Mouse (Mus musculus): Measurements from ENCODE around the gene Tmem219.
"Not testable (repeated sequence)": the region's sequence is repeated elsewhere in the genome, so short reads cannot be mapped to it uniquely, and the experiment has no call there.

Tmem219 gene

DNA sequence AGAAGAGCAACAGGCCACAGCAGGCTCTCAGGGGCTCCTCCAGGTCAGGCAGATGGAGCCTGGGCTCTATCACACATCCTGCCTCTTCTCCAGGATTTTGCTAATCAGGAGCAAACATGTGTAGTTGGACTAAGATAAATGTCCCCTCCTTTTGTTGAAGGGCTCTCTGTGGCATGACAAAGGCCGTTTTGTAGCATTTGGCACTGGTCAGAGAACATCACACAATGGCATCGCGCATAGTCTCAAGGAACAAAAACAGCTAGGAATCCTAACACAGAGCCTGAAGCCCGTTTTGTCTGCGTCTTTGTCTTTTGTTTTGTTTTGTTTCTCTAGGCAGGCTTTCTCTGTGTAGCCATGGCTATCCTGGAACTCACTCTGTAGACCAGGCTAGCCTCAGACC lies 1.3 kb upstream of the Tmem219 start:
- no peak for DNase-seq (ENCODE audit: low read depth, low spot score)

DNA sequence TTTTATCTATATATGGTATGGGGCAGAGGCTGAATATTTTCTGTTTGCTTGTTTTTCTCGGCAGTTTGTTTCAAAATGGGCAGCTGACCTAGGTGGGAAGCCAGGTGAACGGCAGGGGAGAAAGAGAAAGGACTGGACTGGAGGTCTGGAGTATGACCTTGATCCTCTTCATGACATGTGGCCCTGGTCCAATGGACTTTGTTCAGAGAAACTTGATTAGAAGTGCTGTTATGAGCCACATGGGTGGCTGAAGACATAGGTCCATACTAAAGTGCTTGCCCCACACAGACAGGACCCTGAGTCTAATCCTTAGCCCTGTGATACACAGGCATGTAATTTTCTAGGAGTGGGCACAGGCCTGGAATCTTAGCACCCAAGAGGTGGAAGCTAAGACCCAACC lies 1.2 kb downstream of the Tmem219 start:
- no peak for DNase-seq (ENCODE audit: low read depth, low spot score)

DNA sequence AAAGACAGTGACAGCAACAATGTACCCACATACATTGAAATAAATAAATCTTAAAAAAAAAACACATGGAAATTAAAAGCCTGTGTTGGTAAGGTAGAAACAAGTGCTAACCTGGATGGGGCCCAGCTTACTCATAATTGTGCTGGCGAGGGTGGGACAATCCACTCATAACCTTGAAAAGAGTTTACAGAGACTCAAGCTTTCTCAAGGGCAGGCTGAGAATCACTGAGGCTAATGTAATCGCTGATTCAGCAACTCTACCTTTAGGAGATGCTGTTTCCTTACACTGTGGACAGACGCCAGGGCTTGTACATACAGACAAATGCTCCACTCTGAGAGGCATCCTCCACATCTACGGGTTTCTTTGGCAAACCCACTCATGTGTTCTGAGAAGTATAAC lies 2.7 kb downstream of the Tmem219 start:
- no peak for DNase-seq (ENCODE audit: low read depth, low spot score)

DNA sequence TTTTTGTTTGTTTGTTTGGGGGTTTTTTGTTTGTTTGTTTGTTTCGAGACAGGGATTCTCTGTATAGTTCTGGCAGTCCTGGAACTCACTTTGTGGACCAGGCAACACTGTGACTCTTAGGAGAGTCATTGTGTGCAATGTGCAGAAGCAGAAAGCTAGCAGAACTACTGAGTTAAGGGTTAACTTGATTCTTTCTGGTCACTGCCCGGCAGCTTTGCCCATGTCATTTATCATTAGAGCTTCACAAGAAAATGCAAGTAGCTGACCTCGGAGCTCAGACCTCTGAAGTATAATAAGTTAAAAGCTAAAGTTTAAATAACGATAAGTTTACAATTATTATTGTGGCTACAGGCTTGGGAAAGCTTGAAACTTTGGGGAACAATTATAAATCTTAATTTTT lies 4.4 kb downstream of the Tmem219 start:
- DNase-seq (ENCODE audit: low read depth, low spot score): not testable (repeated sequence)

DNA sequence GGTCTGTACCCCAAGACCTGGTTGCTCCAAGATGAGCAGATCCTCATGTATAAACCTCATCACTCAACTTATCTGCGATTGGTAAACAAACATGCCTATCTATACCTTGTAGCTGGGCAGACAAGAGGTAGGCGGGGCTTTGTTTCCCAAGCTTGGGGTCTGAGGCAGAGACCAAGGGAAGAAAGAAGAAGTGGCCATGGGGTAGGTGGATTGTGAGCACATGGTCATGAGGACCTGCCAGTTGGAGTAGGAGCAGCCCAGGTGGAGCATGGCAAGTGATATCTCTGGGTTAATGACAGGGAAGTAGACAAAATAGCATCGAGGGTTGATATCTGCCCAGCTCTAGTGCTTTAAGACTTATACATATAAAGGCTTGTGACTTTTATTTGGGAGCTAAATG lies 7.9 kb downstream of the Tmem219 start:
- DNase-seq (ENCODE audit: low read depth, low spot score): no peak

- DNase-seq (ENCODE audit: low read depth, low spot score): no peak
Measured at GRCm38 (mm10) chr7:126905590-126905989, 17.1 kb downstream of the Tmem219 start.

DNA sequence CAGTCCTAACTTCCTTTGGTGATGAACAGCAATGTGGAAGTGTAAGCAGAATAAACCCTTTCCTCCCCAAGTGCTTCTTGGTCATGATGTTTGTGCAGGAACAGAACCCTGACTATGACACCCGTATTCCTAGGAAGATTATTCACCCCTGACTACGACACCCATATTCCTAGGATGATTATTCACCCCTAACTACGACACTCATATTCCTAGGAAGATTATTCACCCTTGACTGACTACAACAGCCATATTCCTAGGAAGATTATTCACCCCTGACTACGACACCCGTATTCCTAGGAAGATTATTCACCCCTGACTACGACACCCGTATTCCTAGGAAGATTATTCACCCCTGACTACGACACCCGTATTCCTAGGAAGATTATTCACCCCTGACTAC lies 22.9 kb downstream of the Tmem219 start:
- not testable (repeated sequence) for DNase-seq (ENCODE audit: low read depth, low spot score)

DNA sequence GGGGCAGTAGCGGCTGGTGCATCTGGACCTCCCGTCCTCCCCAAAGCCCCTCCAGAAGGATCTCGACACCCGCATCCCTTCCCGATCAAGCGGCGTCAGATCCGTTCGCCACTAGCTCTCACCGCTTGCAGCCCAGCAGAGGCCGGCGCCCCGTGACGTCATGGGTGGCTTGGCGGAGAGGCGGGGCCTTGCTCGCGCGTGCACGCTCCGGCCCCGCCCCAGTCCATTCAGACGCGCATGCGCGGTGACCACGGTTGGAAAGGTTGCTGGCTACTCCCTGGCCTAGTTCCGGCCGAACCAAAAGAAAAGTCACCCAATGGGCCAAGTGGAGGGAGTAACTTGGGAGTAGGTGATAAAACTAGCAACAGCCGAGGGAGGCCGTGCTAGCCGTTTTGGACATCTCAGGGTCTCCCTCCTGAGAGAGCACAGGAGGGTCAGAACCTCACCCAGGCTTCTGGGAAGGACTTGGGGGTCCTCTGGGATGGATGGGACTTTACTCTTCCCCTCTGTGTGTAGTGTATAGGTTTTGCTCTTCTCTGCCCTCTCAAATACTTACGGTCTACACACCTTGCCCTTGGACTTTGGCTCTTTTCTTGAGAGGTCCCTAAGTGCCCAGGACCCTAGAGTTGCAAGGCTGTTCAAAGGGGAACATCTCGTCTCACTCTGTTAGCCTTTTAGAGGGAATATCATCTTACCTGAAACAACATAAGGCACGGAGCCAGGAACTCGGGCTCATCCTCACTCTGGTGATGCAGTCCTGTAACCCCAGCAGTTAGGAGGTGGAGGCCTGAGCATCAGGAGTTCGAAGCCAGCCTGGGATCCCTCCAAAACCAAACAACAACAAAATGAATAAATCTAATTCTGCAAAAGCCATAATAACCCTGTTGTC lies 24.4 kb downstream of the Tmem219 start:
- DNase-seq (ENCODE audit: low read depth, low spot score): peak; percentile 91

DNA sequence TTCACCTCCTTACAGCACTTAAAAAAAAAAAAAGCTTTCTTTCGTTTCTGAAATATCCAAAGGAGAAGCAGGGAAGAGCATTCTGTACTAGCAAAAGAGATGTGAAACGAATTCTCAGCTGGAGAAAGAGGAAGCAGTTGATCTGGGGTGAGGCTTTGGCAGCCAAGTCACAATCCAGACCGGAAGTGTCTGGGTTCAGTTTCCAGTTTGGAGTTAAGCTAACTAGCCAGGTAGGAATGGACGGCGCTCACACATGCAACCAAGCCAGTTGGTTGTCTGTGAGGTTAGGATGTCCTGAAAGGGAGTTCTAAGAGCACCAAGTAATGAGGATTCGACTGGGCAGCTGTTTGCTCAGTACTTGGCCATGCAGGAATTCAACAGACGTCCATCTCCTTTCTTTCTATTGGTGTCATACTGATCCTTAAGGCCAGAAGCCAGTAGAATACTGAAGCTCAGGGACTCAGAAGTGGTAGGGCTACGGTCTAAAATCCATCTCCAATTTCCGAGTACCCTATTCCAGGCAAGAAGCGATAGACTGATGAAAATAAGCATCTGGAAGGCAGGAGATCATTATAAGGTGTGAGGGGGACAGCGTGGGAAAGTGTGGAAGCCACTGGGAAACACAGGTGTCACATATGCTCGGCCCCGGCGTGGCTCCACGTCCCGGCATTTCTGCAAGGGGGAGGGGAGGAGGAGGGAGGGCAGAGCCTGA lies 25.2 kb downstream of the Tmem219 start:
- DNase-seq (ENCODE audit: low read depth, low spot score): peak; percentile 41

DNA sequence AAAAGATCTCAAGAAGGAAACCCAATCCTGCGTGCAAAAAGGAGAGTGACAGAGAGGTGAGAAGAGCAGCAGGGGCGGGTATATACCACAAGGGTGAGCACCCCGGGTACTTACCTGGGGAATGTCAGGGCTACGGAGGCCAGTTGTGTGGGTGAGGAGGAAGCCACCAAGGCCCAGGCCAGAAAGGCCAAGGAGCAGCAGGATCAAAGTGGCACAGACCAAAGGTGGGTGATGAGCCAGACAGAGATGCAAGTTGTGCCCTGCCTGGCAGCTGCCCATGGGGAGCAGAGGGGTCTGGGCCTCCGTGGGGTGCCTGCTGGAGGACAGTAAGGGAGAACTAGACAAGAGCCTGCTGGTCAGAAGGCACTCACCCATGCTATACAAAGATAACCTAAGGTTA lies 25.8 kb downstream of the Tmem219 start:
- no peak for DNase-seq (ENCODE audit: low read depth, low spot score)

- DNase-seq (ENCODE audit: low read depth, low spot score): no peak
Measured at GRCm38 (mm10) chr7:126888852-126889251, 33.9 kb downstream of the Tmem219 start.

DNA sequence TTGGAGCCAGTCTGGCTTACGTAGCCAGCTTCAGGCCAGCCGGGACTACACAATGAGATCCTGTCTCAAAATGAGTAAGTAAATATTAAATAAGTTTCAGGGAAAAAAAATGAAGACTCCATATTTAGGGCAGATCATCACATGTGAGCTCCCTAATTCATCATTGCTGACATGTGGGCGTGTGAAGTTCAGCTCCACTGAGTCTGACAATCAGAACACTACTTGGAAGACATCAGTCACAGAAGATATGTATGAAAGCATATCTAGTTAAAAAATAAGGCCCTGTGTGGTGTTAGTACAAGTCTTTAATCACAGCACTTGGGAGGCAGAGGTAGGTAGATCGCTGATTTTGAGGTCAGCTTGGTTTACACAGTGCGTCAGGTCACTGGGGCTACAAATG lies 35.4 kb downstream of the Tmem219 start:
- no peak for DNase-seq (ENCODE audit: low read depth, low spot score)

- peak; percentile 95 for DNase-seq (ENCODE audit: low read depth, low spot score)
Measured at GRCm38 (mm10) chr7:126884286-126885164, 38.2 kb downstream of the Tmem219 start, which contains the start of gene Taok2. Taok2 (minus strand) TSS chr7:126884703.

DNA sequence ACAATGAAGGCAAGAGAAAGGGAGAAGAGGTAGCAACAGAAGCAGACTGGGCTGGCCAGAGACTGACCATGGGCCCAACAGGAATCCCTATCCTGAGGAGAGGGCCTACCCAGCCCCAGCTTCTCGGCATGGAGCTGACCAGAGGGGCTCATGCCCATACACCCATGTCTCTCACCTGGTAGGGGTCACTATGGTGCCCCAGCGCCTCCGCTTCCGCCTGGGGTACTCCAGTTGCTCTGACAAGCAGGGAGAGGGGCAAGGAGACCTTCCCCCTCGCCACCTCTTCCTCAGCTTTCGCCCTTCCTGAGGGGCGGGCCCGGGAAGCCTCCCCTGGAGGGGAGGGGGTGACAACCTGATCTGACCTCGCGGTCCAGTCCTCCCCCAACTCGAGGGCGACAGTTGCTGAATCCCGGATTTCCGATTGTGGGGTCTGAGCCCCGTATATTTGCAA lies 39.0 kb downstream of the Tmem219 start:
- DNase-seq (ENCODE audit: low read depth, low spot score): peak; percentile 30

DNA sequence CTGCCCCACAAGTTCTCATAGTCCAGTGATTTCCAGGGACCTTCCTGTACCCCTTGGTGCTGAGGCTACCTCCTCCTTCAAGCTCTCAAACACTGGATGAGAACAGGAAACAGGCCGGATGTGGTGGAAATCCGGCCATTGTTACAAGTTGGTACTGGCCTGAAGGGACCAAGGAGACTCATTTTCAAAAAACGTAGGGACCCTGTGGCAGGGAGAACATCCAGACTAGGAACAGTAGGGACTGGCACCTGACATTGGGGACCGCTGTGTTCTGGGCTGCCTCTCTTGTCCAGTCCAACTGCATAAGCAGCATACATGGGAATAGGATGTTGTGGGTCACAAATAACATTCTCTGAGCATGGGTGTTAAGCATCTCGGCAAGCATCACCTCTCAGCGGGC lies 41.7 kb downstream of the Tmem219 start:
- no peak for DNase-seq (ENCODE audit: low read depth, low spot score)

DNA sequence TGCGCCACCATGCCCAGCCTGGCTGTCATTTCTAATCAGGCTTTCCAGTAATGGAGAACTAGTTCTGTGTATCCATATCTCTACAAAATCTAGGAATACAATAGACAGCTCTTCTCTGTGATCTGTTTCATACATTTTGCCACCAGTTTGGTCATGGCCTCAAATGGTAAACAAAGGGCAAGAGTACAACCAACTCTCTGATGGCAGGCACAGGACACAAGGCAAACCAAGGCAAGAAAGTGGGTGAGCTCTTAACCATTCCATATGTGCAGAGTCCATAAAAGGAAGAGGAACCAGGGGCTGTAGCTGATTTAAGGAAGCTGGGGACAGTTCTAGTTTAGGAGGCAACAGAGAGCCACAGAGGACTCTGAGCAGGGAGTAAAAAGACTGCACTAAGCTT lies 45.5 kb downstream of the Tmem219 start:
- DNase-seq (ENCODE audit: low read depth, low spot score): no peak

DNA sequence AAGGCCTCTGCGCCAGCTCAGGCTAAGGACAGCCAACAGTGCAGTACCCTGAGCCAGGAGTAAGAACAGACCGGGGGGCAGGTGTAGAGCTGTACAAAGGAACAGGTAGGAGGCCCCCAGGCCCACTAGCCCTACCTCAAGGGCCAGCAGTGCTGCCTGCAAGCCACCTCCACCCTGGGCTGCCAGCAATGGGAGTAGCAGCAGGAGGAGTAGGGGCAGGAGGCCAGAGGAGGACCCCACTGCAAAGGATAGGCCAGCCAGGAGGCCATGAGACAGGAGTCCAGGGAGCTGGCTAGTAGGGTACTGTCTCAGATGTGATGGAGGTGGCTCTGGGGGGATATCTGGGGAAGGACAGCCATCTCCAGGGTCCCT lies 52.2 kb downstream of the Tmem219 start:
- DNase-seq (ENCODE audit: low read depth, low spot score): no peak

DNA sequence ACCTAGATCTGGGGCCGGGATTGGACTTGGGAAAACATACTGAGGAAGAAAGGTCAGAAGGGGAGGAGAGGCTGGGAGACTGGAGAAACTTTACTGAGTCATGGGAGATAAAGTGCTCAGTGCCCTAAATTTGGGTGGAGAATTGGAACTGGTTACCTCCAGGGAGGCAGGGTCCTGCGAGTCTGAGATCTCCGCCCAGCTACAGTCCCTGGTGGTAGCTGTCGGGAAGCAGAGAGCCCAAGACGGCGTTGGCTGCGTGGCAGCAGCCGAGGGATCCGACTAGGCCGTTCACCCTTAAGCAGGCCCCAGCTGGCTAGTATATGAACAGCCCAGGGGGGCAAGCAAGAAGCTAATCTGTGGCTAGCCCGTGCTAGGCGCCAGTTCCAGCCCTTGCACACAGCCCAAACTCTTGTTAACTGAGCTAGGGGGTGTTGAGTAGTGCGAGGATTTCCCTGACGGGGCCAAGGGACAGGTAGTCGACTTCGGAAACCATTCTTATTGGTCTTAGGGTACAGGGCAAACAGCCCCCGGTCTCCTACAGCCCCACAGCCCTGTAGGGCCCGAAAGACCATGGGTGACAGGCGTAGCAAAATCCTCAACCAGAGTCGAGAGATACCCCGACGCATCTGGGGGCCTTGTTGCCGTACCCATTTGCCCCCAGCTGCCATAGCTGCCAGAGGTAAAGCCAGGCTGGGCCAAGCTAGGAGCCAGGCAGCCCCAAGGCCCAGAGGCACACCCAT lies 52.8 kb downstream of the Tmem219 start:
- no peak for DNase-seq (ENCODE audit: low read depth, low spot score)

DNA sequence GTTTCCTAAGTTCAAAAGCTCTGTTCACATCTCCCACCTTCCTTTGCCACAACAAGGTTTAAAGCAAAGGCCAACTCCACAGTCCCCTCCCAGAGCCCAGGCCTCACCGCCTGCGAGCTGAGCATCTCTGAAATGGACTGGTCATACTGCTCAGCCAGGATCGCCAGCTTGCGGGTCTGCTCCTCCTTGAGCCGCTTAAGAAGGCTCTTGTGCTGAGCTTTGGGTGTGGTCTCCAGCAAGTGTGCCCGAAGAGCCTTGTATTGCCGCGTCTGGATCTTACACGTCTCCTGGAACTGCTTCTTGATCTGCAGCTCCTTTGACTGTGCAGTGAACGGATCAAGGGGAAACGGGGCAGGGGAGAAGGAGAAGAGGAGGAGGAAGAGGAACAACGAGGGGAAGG lies 54.7 kb downstream of the Tmem219 start:
- DNase-seq (ENCODE audit: low read depth, low spot score): no peak

GRCm38 (mm10) chr7:126867534-126867933 lies 55.2 kb downstream of the Tmem219 start:
- DNase-seq (ENCODE audit: low read depth, low spot score): no peak

DNA sequence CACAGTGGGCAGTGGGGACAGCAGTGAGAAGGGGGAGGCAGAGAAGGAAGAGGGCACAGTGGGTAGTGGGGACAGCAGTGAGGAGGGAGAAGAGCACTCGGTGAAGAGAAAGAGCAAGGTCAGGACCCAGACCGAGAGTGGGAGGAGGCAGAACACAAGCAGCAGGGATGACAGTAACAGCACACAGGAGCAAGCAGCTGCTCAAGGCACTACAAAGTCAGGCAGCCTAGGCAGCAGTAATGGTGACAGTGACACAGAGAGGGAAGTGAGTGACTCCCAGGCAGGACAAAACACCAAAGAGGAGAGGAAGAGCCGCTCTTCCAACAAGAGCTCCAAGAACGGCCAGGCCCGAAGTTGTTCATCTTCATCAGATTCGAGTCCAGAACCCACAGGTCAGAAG lies 58.9 kb downstream of the Tmem219 start:
- DNase-seq (ENCODE audit: low read depth, low spot score): no peak

Measured in CD4-positive helper T cell, adult 2 months (primary cell).